Mouse (Mus musculus) heart, embryonic 14.5 days (tissue): ENCODE results near the gene BC016579. TPM values are rescaled to one million over a fixed set of nuclear protein-coding genes. Genes with fewer than 3 reads are reported as not detected.

Experiments
- ATAC-seq: fragments of 200-750 bp; cut with Nextera tagmentation; 2 replicates; pipeline ENCODE4 v1.8.0; 2017; ENCODE audit warnings: low read depth, moderate TSS enrichment; ENCODE audit not compliant: insufficient number of reproducible peaks, insufficient read depth, low FRiP score
- H3K27ac ChIP-seq, 2 experiments: fragments of 200-500 bp in 1 of 2; fragments of 300-500 bp in 1 of 2; sonication (generic) in 1 of 2; replicated peaks in 1 of 2; 2 replicates each; pipeline ENCODE4 v1.5.1; 2012 to 2014; ENCODE audit warnings: low read depth in 2 of 2, low read length in 2 of 2, control low read depth in 1 of 2, mild to moderate bottlenecking in 1 of 2, mixed read lengths in 1 of 2; ENCODE audit not compliant: control insufficient read depth in 1 of 2, insufficient read depth in 1 of 2
- H3K27me3 ChIP-seq: fragments of 300-500 bp; sonication (generic); 2 replicates; pipeline ENCODE4 v1.6.1; 2014; ENCODE audit warnings: mild to moderate bottlenecking, low read length, control low read depth; ENCODE audit not compliant: control insufficient read depth, insufficient read depth
- H3K36me3 ChIP-seq: fragments of 300-500 bp; sonication (generic); 2 replicates; pipeline ENCODE4 v1.6.1; 2014; ENCODE audit warnings: mild to moderate bottlenecking, control low read depth, low read length, mixed read lengths; ENCODE audit not compliant: control insufficient read depth, insufficient read depth
- H3K4me1 ChIP-seq, 2 experiments: fragments of 200-500 bp in 1 of 2; fragments of 300-500 bp in 1 of 2; sonication (generic) in 1 of 2; 2 replicates each; pipeline ENCODE4 v1.6.1; 2012 to 2014; ENCODE audit warnings: low read length in 2 of 2, control low read depth in 1 of 2, mixed read lengths in 1 of 2; ENCODE audit not compliant: control insufficient read depth in 2 of 2, insufficient read depth in 2 of 2
- H3K4me2 ChIP-seq: fragments of 300-500 bp; sonication (generic); 2 replicates; pipeline ENCODE4 v1.6.1; 2014; ENCODE audit warnings: mild to moderate bottlenecking, low read length
- H3K4me3 ChIP-seq, 2 experiments: fragments of 200-500 bp in 1 of 2; fragments of 300-500 bp in 1 of 2; sonication (generic) in 1 of 2; 2 replicates each; pipeline ENCODE4 v1.5.1; 2012 to 2014; ENCODE audit warnings: low read length in 2 of 2, mild to moderate bottlenecking in 2 of 2, control low read depth in 1 of 2, low read depth in 1 of 2, moderate library complexity in 1 of 2; ENCODE audit not compliant: control insufficient read depth in 1 of 2, insufficient read depth in 1 of 2
- H3K9ac ChIP-seq: fragments of 300-500 bp; sonication (generic); 2 replicates; pipeline ENCODE4 v1.6.1; 2014; ENCODE audit warnings: mild to moderate bottlenecking, low read length
- H3K9me3 ChIP-seq: fragments of 300-500 bp; sonication (generic); 2 replicates; pipeline ENCODE4 v1.6.1; 2016; ENCODE audit warnings: low read length, control low read depth; ENCODE audit not compliant: control insufficient read depth
- WGBS: fragments of 180-500 bp; shearing (Covaris S2); extraction: QIAGEN DNeasy Blood & Tissue Kit; methylation state at CpG from one replicate; pipeline ENCODE4 v1.1.7; 2014; 5-methylcytosine and 5-hydroxymethylcytosine counted together
- polyA plus RNA-seq: library from polyadenylated mRNA; unstranded; fragments of >200 nt; fragmentation: Nextera tagmentation; extraction: Ambion mirVana; gene quantifications from 2 replicates; pipeline ENCODE4 v1.2.1, GENCODE M21; 2014

BC016579 gene
- polyA plus RNA-seq, result not detected in 2 replicates

- peak within 1 kb of the TSS; percentile 39 to 43 for H3K4me3 ChIP-seq
- peak within 1 kb of the TSS; percentile 54 for H3K9ac ChIP-seq
- peak within 1 kb of the TSS; percentile 87 for H3K4me2 ChIP-seq
- no peak within 1 kb of the TSS for H3K27ac ChIP-seq
- H3K4me1 ChIP-seq, result peaks cover 7% of the 10 kb centered on the region in 2 experiments; a peak in 2 of 4 replicates
- no peaks in the 10 kb centered on the region for H3K9me3 ChIP-seq
- WGBS, result 5% methylated on average over 20 of the region's 20 CpGs
- H3K27me3 ChIP-seq, result peaks cover 6% of the 10 kb centered on the region; the same call in 1 of the 2 replicates
- no peak for ATAC-seq
- H3K36me3 ChIP-seq, result no peaks in the 10 kb centered on the region
Measured at GRCm38 (mm10) chr16:45653934-45654332, at the start of gene BC016579. TSS of gene BC016579 (minus strand) at chr16:45654068.

- Histone ChIP-seq H3K4me2 (no peak overlapping the region), H3K27ac (no peak overlapping the region), H3K36me3 (no peaks in the 10 kb centered on the region), H3K4me3 (no peak overlapping the region), H3K9me3 (no peaks in the 10 kb centered on the region), H3K9ac (no peak overlapping the region), H3K4me1 (no peaks in the 10 kb centered on the region), H3K27me3 (no peaks in the 10 kb centered on the region)
- ATAC-seq, result no peak
- 51% methylated on average over 5 of the region's 5 CpGs for whole genome bisulfite sequencing
Measured at GRCm38 (mm10) chr16:45699301-45699700, 45.4 kb upstream of the BC016579 start.

- no peak overlapping the region for H3K9ac ChIP-seq
- no peaks in the 10 kb centered on the region for H3K27me3 ChIP-seq
- WGBS, result 74% methylated on average over 6 of the region's 6 CpGs
- ATAC-seq, result no peak
- H3K4me3 ChIP-seq, result no peak overlapping the region
- no peaks in the 10 kb centered on the region for H3K36me3 ChIP-seq
- no peaks in the 10 kb centered on the region for H3K9me3 ChIP-seq
- no peak overlapping the region for H3K27ac ChIP-seq
- H3K4me1 ChIP-seq, result no peaks in the 10 kb centered on the region
- no peak overlapping the region for H3K4me2 ChIP-seq
Measured at GRCm38 (mm10) chr16:45697996-45698395, 44.1 kb upstream of the BC016579 start.

- H3K4me1 ChIP-seq, result no peaks in the 10 kb centered on the region
- no peak overlapping the region for H3K9ac ChIP-seq
- H3K36me3 ChIP-seq, result no peaks in the 10 kb centered on the region
- H3K27me3 ChIP-seq, result no peaks in the 10 kb centered on the region
- no peaks in the 10 kb centered on the region for H3K9me3 ChIP-seq
- no peak overlapping the region for H3K4me2 ChIP-seq
- H3K4me3 ChIP-seq, result no peak overlapping the region
- no peak for ATAC-seq
- WGBS, result 81% methylated on average over 9 of the region's 9 CpGs
- H3K27ac ChIP-seq, result no peak overlapping the region
Measured at GRCm38 (mm10) chr16:45695445-45696160, 41.7 kb upstream of the BC016579 start.

GRCm38 (mm10) chr16:45693558-45693957 is 39.7 kb upstream of the BC016579 start, which contains the start of gene Tmprss7:
TSS of gene Tmprss7 (minus strand) at chr16:45693658.
- WGBS, result 69% methylated on average over 10 of the region's 10 CpGs
- H3K27ac ChIP-seq, result no peak within 1 kb of the TSS
- H3K4me3 ChIP-seq, result no peak within 1 kb of the TSS
- H3K9ac ChIP-seq, result no peak within 1 kb of the TSS
- H3K27me3 ChIP-seq, result no peaks in the 10 kb centered on the region
- no peaks in the 10 kb centered on the region for H3K9me3 ChIP-seq
- no peak for ATAC-seq
- H3K4me2 ChIP-seq, result no peak within 1 kb of the TSS
- H3K4me1 ChIP-seq, result no peaks in the 10 kb centered on the region
- H3K36me3 ChIP-seq, result no peaks in the 10 kb centered on the region

DNA sequence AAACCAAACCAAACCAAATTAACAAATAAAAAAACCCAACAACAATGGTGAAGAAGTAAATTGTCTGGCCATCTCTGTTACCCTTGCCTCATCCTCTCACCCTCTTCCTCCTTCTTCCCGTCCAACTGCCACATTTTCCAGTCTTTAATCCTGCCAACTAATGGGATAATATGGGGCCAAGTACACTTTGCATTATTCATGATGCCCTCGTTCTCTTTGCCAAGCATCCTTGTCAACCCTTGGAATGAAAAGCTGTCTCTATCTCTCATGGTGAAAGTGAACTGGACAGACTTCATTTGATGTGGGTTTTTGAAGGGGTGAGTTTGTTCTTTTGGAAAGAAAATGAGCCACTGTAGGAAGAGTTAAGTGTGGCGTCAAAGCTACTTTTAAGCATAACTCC is 39.0 kb upstream of the BC016579 start:
- 65% methylated on average over 3 of the region's 3 CpGs for WGBS
- no peak overlapping the region for H3K9ac ChIP-seq
- no peak overlapping the region for H3K4me3 ChIP-seq
- no peaks in the 10 kb centered on the region for H3K9me3 ChIP-seq
- H3K27me3 ChIP-seq, result no peaks in the 10 kb centered on the region
- H3K4me1 ChIP-seq, result no peaks in the 10 kb centered on the region
- H3K4me2 ChIP-seq, result no peak overlapping the region
- no peak overlapping the region for H3K27ac ChIP-seq
- ATAC-seq, result no peak
- no peaks in the 10 kb centered on the region for H3K36me3 ChIP-seq

DNA sequence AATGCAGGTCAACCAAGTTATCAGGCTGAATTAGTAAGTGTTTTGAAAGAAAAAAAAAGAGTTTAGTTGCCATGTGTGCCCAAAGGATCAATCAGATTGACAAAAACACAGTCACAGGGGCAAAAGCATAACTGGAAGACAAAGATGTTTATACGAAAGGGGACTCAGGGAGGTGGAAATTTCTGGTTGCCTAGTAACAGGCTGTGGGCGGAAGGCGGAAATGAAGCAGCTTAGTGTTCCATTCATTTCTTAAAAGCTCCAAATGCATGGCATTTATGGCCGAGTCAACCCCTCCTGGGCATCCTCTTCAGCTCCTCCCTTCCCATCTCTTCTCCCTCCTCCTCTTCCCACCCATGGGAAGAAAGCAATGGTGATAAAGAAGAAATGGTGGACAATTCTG is 36.3 kb upstream of the BC016579 start:
- no peak for ATAC-seq
- no peak overlapping the region for H3K9ac ChIP-seq
- 60% methylated on average over 4 of the region's 4 CpGs for WGBS

DNA sequence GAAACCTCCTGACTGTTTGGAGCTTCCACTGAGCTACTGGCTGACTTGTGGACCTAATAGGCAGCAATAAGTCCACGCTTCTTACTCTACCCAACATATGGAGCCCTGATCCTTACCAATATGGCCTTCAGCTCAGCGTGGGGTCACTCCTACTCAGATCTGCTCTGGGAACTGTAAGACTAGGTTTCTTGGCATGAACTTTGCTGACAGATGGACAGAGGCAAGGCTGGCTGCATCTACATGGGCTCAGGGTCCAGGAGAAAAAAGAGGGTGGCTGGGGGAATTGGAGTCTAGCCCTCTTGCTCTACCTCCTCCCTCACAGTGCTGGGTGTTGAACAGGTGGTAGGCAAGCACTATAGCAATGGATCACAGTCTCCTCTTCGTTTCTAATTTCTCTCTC is 33.0 kb upstream of the BC016579 start:
- Histone ChIP-seq H3K27me3 (no peaks in the 10 kb centered on the region), H3K9me3 (no peaks in the 10 kb centered on the region), H3K4me3 (no peak overlapping the region), H3K4me1 (no peaks in the 10 kb centered on the region), H3K4me2 (no peak overlapping the region), H3K36me3 (no peaks in the 10 kb centered on the region), H3K9ac (no peak overlapping the region), H3K27ac (no peak overlapping the region)
- WGBS, result 66% methylated on average over 3 of the region's 3 CpGs
- no peak for ATAC-seq

More for the DNA sequence above, 36.3 kb upstream of the BC016579 start:
- H3K27me3 ChIP-seq, result no peaks in the 10 kb centered on the region
- no peak overlapping the region for H3K27ac ChIP-seq
- no peaks in the 10 kb centered on the region for H3K36me3 ChIP-seq
- no peak overlapping the region for H3K4me3 ChIP-seq
- H3K4me2 ChIP-seq, result no peak overlapping the region
- no peaks in the 10 kb centered on the region for H3K4me1 ChIP-seq
- no peaks in the 10 kb centered on the region for H3K9me3 ChIP-seq
